Mouse (Mus musculus): ENCODE data around the gene Smad6.

DNA sequence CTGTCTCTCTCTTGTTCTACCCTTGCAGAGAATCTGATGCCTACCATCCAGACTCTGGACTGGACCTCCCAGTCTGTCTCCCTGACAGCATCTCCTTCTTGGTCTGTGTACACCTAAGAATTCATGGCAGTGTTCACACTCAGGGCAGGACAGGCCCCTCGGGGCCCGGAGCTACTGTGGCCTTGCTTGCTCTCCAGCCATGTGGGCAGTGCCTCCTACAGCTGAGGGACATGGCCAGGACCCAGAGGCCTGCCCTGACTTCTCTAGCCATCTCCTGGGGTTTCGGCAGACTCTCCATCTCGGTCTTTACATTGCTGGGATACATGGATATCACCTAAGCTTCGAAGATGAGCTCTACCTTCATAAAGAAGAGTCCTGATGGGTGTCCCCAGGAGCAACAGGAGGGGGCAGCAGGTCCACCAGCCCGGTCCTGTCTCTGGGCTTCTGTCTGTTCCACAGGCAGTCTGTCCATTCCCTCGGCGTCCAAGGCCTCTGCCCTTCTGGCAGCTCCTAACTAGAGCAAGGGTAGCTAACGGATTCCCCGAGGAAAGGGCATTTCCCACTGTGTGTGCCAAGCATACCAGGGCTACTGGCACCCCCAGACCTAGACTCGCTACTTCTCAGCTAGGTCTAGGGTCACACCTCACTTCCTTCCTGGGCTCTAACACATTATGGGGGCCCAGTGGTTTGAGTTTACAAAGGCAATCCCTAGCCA lies 49.1 kb downstream of the Smad6 start:
- TF ChIP-seq CTCF (IDR thresholded peaks at IDR 0.05) (no peak), EP300 (IDR thresholded peaks at IDR 0.05) (no peak)

Measured in lung, postnatal 0 days (tissue).